Mouse (Mus musculus) lung, postnatal 36 days (tissue): ENCODE measurements at regions not wholly inside any gene's neighbourhood (a gene's known extent, or its start where the extent isn't known, plus 50 kb on each side); places are given as distances from the start of the nearest gene placed in this dataset.

Source experiments
- DNase-seq: peaks from one replicate; pipeline ENCODE4 v3.0.0; 2022; ENCODE audit warnings: mixed read lengths

DNA sequence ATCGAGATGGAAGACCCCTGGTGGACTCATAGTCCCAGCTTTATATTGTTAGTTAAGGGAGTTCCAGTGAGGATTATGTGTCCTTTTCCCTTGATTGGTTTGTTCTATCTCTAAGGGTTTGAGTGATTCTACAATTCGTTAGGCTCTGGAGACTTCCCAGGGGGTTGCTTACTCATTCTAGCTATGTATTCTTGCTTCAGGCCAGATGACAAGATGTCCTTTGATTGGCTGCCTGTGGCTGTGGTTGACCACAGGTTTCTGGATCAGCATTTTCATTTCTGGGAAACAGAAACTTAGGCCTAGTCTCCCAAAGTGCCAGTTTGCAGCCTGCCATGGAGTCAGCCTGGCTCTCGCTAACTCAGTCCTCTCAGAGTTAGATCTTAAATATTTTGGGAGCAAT, 119.3 kb upstream of the H2al1n start:
- DNase-seq = no peak

DNA sequence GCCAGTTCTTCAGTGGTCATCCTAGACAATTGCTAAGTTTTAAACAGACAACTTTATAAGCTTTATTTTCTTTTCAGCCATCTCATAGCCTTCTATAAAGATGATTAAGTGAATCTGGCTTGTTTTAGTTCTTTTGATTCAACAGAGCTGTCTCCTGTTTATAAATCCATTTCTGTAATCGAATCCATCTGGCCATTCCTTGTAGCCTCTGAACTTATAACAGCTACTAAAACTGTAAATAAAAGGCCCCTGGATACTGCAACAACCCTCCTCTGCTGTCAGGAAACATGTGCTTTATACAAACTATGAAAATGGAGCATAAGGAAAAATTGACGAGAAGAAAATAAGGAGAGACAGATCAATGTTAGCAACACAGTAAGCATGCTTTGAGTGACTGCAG, 77.4 kb upstream of the H2al1n start:
- no peak for DNase-seq

DNA sequence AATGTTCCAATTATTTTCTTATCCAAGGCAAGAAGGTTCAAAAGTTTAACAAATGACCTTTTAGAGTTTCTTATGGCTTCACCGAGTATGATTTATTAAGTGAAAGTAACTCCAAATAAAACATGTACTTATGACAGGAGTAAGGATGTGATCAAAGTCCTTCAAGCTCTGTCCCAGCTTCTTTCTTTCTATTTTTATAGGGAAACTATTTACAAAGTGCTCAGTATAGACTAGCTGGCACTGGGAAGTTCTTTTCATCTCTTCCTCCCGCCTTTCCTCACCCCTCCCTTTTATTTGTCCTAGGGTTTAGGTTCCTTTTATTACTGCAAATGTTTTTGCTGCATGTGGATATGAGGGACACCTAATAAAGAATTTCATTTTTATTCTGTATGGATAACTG, 76.3 kb upstream of the H2al1n start:
- no peak for DNase-seq

DNA sequence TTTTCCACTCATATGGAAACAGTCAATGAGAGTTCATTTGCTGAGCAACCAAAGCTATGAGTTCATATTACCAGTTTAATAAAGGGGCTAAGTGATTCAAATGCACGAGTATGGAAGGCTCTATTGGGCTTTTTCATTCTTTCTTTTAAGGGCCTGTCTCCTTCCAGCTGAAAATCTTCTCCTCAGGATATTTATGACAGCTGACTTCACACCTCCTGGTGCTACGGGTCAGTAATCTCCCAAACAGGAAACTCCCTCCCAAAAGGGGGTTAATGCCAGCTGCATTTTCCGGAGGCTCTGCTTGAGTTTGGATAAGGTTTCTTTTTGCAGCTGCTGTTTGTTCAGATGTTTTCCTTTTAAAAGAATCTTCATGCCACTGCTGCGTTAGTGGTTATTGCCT, 72.5 kb upstream of the H2al1n start:
- peak; percentile 25 for DNase-seq
